Mouse (Mus musculus) central nervous system, embryonic 18 days (tissue): ENCODE measurements around the gene Cox6b1. TPM values are rescaled to one million over a fixed set of nuclear protein-coding genes. Genes with fewer than 3 reads are reported as not detected.

Experiments used
- polyA plus RNA-seq: library from polyadenylated mRNA; depleted of rRNA; stranded (reverse); fragments of >200 nt; gene quantifications from 2 replicates; pipeline ENCODE4 v1.2.3, GENCODE M21; 2012; rRNA removed

Cox6b1 gene
- 1,148 and 1,214 TPM in 2 replicates for polyA plus RNA-seq

DNA sequence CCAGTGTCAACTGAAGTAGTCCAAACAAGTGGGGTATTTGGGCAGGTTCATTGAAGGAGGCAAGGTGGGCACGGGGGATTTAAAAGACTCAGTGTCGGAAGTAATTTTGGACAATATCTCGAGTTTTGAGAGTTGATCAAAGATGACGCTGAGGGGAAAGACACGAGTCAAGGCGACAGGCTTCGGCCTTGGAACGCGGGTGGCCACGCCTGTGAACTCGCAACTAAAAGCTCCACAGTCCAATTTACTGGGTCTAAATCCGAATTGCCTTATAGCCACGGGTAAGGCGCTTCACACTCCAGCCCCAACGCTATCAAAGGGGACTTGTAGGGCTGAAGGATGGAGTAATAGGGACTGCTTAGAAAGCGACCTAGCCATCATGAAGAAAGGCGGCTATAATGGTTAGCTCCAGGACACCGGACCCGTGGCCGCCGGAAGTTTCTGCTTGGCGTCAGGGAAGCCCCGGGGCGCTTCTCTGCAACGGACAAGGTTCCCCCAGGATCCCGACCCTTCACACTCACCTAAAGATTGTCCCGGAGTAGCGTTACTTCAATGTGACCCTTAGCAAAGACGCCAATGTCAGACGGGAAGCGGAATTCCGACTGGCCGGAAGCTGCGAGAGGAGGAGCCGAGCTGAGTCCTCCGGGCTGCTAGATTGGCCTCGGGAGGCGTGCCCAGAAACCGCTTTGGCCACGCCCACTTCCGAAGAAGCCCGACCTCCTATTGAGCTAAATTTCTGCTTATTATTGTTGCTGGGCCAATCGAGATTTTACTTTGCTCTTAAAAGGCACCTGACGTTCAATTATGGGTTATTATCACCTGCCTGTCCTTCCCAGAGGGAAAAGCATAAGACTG, at the start of gene Cox6b1:
TSS of gene Cox6b1 (minus strand) at position 622 of the 855 bp plus-strand sequence.

DNA sequence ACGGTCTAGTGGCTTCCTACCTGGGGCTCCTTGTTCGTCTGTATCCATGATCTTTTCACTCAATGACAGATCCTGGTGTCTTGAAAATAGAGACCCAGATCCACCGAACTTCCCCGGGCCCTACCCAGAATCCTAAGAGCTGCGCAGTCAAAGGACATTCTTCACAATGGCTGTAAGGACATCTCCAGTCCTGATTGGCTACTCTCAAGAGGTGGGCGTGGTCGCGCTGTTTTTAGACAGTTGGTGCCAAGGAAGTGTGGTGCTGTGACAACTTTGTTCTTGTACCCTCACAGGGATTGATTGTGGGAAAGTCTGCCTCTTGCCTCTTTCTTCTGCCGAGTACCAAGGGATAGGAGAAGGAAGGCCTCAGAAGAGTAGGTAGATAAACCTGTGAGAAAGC, 45.5 kb upstream of the Cox6b1 start, which contains the start of gene Pmis2:
TSS of gene Pmis2 (minus strand) at position 126 of the 400 bp plus-strand sequence.

DNA sequence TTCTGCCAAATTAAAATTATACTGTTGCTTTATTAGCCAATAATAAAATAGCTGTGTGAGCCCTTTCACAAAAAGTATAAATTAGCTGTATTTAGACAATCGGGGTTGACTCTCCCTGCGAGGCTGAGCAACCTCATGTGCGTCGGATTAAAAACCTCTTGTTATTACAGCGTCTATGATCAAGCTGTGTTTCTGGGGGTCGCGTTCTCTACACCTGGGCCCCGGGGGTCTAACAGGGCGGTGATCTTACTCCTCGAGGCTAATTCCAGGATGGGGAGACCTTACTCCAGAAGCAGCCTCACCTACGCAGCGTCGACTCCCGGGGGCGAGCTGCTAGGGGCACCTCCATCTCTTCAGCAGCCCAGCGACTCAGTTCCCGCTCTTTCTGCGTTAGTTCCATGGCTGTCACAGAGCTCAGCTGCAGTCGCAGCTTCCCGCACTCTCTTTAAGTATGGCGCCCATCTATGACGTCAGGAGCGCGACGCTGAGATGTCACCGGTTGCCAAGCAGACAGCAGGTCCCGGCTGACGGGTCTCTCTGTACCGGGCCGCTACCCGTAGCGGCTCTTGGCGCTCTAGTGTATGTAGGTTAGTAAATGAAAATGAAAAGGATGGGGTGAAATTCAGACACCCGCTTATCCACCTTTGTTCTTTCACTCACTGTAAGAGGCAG, 38.7 kb upstream of the Cox6b1 start, which contains the start of gene Haus5:
TSS of gene Haus5 (minus strand) at position 466 of the 672 bp plus-strand sequence.

DNA sequence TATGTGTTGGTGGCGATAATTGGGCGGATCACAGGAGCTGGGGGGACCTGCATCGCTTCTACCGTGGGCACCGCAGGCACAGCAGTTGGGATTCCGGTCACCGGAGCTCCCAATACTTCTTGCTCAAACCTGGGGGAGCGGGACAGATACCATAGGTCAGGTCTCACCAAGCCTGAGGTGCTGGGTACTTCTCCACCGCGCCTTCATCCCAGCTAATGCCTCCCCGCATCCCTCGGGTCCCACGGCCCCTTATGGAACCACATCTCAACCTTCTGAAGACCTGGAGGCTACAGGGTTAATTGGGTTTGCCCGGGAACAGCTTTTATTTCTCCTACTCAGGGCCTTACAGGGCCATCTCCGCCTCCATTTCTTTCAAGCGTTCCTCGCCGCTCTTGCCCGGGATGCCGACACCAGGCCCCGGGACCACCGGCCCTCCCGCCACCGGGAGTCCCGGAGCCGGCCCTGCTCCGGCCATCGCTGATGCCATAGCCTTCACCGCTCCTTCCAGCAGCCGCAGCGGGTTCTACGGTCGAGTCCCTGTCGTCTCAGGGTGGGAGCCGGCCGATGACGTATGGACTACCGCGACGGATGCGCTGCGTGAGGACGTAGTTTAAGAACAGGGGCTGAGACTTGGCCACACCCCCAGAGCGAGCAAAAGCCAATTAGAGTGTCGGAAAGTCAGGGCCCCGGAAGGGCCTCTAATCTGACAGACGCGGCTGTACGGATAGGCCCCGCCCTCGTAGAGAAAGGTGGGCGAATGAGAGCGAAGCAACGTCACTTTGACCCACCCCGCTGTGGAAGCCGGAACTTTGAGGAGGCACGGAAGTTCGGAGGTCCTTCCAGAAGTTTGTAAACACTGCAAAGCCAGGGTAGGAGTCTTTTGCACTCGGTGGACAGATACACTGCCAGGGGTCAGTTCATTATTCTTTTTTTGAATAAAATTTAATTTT, 23.9 kb upstream of the Cox6b1 start, which contains the start of gene Rbm42:
TSS of gene Rbm42 (minus strand) at position 727 of the 950 bp plus-strand sequence.

DNA sequence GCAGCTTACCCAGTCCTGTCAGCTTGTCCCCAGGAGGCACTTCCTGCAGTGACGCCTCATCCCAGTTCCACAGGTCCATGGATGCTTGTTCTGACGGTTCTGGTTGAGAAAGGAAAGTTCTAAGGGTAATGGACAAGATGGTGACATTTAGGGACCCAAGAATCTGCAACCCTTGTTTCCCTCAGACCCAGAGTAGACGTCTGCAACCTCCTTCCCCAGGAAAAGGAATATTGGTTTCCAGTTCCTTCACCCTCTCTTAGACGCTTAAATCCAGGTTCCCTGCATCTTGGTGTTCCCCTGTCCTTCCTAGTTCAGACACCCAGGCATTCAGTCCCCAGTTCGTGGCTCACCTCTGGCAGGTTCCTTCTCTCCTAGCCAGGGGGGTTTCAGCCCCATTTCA, 9.8 kb upstream of the Cox6b1 start, which contains the start of gene Etv2:
TSS of gene Etv2 (minus strand) at position 101 of the 400 bp plus-strand sequence.

DNA sequence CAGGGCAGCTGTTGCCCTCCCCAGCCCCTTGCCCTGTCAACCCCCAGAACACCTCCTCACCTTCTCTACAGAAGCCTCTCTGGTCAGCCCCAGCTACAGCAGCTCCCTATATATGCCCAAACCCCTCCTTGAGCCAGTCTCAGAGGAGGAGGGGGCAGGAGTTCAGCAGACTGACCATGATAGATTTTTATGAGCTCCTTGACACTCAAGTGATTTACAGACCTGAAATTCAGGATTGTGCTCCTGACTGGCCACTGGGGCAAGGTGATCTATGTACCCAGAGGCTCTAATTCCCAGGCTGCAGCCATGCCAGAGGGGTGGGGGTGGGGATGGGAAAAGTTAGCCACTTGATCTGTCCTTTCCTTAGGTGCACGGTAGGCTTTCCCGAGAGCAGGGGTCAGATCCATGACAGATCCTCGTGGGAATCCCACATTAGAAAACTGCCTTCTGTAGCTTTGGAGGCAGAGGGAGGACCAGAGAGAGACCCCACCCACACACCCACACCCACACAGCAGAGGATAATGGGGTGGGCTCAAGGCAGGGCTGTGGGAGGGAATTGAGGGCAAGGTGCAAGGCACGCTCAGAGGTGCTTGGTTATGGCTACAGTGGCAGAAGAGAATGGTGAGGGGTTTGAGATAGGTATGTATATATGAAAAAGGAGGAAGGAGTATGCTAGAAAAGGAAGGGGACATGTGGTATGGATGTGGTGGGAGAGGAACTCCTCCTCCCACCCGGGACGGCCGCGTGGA, 13.1 kb downstream of the Cox6b1 start, which contains the start of gene Upk1a:
TSS of gene Upk1a (minus strand) at position 194 of the 749 bp plus-strand sequence.

DNA sequence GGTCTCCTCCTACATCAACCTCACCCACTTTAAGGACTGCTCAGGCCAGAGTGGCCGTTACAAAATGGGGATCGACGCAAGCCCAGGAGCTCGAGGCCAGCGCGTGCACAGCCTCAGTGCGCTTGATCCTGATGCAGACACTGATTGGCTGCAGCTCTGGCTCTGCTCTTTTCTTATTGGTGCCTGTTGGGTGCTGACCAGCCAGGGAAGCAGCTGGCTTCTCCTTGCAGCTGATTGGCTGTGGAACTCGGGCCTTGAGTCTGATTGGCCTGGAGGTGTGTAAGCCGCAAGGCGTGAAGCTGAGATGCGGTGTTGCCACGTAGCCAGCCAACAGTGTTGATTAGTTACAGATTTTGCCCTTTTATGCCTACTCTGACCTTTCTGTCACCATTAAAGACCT, 27.2 kb downstream of the Cox6b1 start, which contains the start of gene Zbtb32:
TSS of gene Zbtb32 (minus strand) at position 124 of the 400 bp plus-strand sequence.

DNA sequence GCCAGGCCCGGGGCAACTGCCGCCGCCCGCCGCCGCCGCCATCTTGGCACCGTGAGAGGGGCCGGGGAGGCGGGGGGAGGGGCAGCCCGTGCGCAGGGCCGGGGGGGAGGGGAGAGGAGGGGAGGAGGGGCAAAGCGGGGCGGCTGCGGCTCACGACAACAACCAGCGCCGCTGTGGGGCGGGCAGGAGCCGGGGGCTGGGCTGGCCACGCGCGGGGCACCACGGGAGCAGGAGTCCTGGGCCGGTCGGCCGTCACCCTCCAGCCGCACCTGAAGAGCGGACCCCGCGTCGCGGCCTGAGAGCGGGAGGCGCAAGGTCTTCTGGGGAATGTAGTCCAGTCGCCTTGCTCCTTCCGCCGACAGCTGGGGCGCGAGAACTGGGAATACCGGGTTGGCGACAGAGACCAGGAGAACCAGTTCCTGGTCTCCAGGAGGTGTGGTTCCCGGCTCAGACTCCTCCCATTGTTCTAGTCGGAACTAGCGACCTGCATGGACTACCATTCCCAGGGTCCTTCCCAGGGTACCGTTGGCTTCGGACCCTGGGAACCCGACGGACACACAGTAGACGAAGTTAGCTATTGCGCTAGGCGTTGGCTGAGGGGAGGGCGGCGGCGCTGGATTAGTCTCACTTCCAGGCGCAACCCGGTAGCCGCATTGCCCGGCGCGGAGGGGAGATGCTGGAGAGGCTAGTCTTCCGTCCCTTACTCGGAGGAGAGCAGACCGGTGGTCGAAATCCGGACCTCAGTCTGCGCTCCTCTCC, 37.1 kb downstream of the Cox6b1 start, which contains the start of gene Kmt2b:
TSS of gene Kmt2b (minus strand) at position 51 of the 759 bp plus-strand sequence.

Other genes starting within 250 kb of the Cox6b1 start
- gene Tyrobp, start 212.4 kb downstream of the Cox6b1 start, polyA plus RNA-seq = 20.3 and 25.9 TPM in 2 replicates
- 0.96 TPM in 1 of 2 replicates, not detected in the other for gene Hcst, start 206.3 kb downstream of the Cox6b1 start, polyA plus RNA-seq
- gene Nfkbid, start 204.4 kb downstream of the Cox6b1 start, polyA plus RNA-seq = 3.8 and 3.9 TPM in 2 replicates
- 647 and 667 TPM in 2 replicates for gene Aplp1, start 180.6 kb downstream of the Cox6b1 start, polyA plus RNA-seq
- 0.17 and 0.40 TPM in 2 replicates for gene Kirrel2, start 168.5 kb downstream of the Cox6b1 start, polyA plus RNA-seq
- 0.18 and 0.56 TPM in 2 replicates for gene Nphs1, start 167.8 kb downstream of the Cox6b1 start, polyA plus RNA-seq
- not detected in 2 replicates for gene Prodh2, start 132.5 kb downstream of the Cox6b1 start, polyA plus RNA-seq
- gene Arhgap33, start 91.1 kb downstream of the Cox6b1 start, polyA plus RNA-seq = 165 and 210 TPM in 2 replicates
- 7.0 and 8.7 TPM in 2 replicates for gene Hspb6, start 74.0 kb downstream of the Cox6b1 start, polyA plus RNA-seq
- 20.1 and 22.2 TPM in 2 replicates for gene Proser3, start 73.9 kb downstream of the Cox6b1 start, polyA plus RNA-seq
- gene Lin37, start 66.3 kb downstream of the Cox6b1 start, polyA plus RNA-seq = 47.1 and 50.2 TPM in 2 replicates
- gene U2af1l4, start 62.9 kb downstream of the Cox6b1 start, polyA plus RNA-seq = 85.4 and 92.4 TPM in 2 replicates
- gene Gm49396, start 62.8 kb downstream of the Cox6b1 start, polyA plus RNA-seq = 4.8 and 6.0 TPM in 2 replicates
- 131 and 143 TPM in 2 replicates for gene Psenen, start 62.5 kb downstream of the Cox6b1 start, polyA plus RNA-seq
- 6.7 and 6.8 TPM in 2 replicates for gene Igflr1, start 60.7 kb downstream of the Cox6b1 start, polyA plus RNA-seq
- gene Kmt2b, start 37.4 kb downstream of the Cox6b1 start, polyA plus RNA-seq = 49.7 and 51.5 TPM in 2 replicates
- 0.24 and 0.32 TPM in 2 replicates for gene Zbtb32, start 27.2 kb downstream of the Cox6b1 start, polyA plus RNA-seq
- 1.9 TPM in 2 replicates for gene Upk1a, start 13.3 kb downstream of the Cox6b1 start, polyA plus RNA-seq
- not detected in 2 replicates for gene Etv2, start 9.7 kb upstream of the Cox6b1 start, polyA plus RNA-seq
- gene Rbm42, start 24.2 kb upstream of the Cox6b1 start, polyA plus RNA-seq = 73.9 and 80.1 TPM in 2 replicates
- 22.4 and 23.9 TPM in 2 replicates for gene Haus5, start 38.8 kb upstream of the Cox6b1 start, polyA plus RNA-seq
- gene Pmis2, start 45.5 kb upstream of the Cox6b1 start, polyA plus RNA-seq = not detected in 2 replicates
- not detected in 2 replicates for gene 2200002J24Rik, start 72.8 kb upstream of the Cox6b1 start, polyA plus RNA-seq
- 2.9 and 3.7 TPM in 2 replicates for gene Atp4a, start 86.1 kb upstream of the Cox6b1 start, polyA plus RNA-seq
- 226 TPM in 2 replicates for gene Tmem147, start 103.4 kb upstream of the Cox6b1 start, polyA plus RNA-seq
- gene Gapdhs, start 117.5 kb upstream of the Cox6b1 start, polyA plus RNA-seq = 0.13 and 0.17 TPM in 2 replicates
- 4.8 and 16.7 TPM in 2 replicates for gene Sbsn, start 125.3 kb upstream of the Cox6b1 start, polyA plus RNA-seq
- gene Dmkn, start 137.6 kb upstream of the Cox6b1 start, polyA plus RNA-seq = 4.2 and 71.6 TPM in 2 replicates
- 0.41 and 2.3 TPM in 2 replicates for gene Krtdap, start 161.7 kb upstream of the Cox6b1 start, polyA plus RNA-seq
- 0.12 and 0.36 TPM in 2 replicates for gene Ffar2, start 197.6 kb upstream of the Cox6b1 start, polyA plus RNA-seq
- 0.04 TPM in 1 of 2 replicates, not detected in the other for gene Ffar3, start 230.0 kb upstream of the Cox6b1 start, polyA plus RNA-seq
- not detected in 2 replicates for gene Ffar1, start 235.4 kb upstream of the Cox6b1 start, polyA plus RNA-seq